Mouse (Mus musculus) left cerebral cortex, adult 8-10 months (tissue): ENCODE results near the gene Exoc3. TPM values are rescaled to one million over a fixed set of nuclear protein-coding genes. Genes with fewer than 3 reads are reported as not detected.

Source experiments
- DNase-seq, 2 experiments: peaks; one replicate each; pipeline ENCODE4 v3.0.0; 2022; ENCODE audit warnings: low spot score in 2 of 2
- total RNA-seq, 4 experiments: library from RNA; stranded (reverse); gene quantifications; 2 replicates each; pipeline ENCODE4 v1.2.4; 2022

Gene Exoc3
- total RNA-seq, result 10 to 100 TPM; 76.1 to 77.0 (median 76.6) TPM

- peak; percentile 82 to 86 for DNase-seq
These were observed at the start of gene Exoc3 for GRCm38 (mm10) chr13:74208317-74208985. TSS of gene Exoc3 (minus strand) at chr13:74208732.

DNA sequence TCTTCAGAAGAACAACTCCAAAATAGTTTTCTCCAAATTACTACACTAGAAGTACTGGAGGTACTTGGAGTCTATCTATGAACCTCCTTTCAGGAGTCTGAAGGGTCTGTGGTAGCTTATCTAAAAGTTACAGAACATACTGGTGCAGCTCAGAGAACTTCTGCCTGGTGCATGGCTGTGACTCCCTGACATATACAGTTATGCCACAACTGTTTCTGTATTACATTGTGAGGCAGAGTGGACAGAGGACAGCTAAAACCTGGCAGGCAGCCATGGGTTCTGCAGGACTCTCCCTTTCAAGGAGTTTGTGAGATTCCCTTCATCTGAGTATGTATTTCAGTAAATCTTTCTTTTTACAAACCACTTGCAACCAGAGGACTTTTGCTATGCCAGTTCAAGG, 38.0 kb upstream of the Exoc3 start:
- DNase-seq, result no peak

DNA sequence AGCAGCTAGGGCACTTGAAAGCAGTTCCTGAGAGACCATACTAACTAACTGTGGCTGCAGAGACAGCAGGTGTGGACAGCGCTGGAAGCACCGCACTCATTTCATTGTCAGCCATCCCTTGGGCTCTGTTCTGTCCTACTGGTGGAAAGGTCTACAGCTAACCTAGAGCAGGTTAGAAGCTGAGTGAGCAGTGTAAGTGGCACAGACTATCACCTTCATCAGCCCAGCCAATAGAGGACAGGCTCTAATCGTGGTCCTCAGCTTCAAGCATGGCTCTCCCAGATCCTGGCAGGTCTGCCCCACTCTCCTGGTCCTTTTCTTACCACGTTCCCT, 37.3 kb upstream of the Exoc3 start:
- no peak for DNase-seq

- DNase-seq, result peak; percentile 20 to 64
These were observed 36.8 kb upstream of the Exoc3 start for GRCm38 (mm10) chr13:74245214-74245898.

DNA sequence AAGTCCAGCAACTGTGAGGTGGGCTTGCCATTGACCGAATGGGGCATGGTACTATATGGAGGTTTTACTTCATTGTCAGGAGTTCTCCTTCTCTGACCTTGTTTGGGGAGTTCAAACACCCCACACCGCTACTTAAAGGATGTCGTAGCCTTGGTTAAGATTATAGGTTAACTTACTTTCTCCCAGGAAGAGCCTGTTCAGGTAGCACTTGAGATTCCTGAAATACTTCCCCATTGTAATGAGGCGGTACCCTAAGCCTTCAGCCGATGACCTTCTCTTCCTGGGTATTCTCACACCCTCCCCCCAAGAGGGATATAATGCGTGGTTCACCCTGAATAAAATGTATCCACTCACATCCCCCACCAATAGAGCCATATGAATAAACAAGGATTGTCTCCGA, 29.0 kb upstream of the Exoc3 start:
- no peak for DNase-seq

DNA sequence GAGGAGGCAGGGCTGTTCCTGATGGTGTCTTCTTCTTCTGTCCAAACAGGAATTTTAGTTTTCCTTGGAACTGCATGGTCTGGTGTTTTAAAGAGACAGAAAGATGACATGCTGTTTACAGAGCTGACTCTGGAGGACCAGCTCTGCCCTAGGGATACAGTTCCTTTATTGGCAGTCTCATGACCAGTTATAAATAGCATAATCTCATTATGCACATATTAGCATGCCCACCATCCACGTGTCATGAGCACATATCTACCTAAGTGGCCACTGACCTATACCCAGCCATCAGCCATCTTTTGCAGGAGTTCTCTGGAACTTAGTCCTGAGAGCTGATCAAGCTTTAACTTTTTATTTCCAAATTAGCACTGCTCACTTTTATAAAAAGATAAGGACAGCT, 12.1 kb upstream of the Exoc3 start:
- no peak for DNase-seq

GRCm38 (mm10) chr13:74218441-74218840, 9.9 kb upstream of the Exoc3 start:
- DNase-seq, result no peak

DNA sequence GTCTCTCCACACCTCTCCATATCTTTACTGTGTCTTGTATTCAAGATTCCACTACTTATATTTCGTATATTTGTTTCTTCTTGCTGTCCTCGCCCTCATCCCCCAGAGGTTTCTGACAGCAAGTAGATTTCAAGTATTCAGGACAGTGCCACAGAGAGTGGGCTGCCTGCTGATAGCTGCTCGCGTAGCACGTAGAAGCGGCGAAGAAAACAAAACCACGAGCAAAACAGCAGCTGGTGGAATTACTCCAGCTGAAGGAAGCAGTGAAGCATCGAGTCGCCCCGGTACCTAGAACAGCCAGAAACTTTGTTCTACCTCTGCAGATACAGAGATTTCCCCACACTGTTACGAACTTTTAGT, 434 bp upstream of the Exoc3 start:
- peak in 1 of 2 experiments; percentile 23 for DNase-seq

DNA sequence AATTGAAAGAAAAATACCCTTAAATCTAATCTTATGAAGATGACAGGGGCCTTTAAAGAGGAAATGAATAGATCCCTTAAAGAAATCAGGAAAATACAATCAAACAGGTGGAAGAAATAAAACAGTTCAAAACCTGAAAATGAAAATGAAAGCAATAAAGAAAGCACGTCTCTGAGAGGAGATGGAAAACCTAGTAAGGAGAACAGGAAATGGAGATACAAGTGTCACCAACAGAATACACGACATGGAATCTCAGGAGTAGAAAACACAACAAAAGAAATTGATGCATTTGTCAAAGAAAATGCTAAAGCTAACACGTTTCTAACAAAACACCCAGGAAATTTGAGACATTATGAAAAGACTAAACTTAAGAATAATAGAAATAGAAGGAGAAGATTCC, 12.1 kb downstream of the Exoc3 start:
- no peak for DNase-seq

DNA sequence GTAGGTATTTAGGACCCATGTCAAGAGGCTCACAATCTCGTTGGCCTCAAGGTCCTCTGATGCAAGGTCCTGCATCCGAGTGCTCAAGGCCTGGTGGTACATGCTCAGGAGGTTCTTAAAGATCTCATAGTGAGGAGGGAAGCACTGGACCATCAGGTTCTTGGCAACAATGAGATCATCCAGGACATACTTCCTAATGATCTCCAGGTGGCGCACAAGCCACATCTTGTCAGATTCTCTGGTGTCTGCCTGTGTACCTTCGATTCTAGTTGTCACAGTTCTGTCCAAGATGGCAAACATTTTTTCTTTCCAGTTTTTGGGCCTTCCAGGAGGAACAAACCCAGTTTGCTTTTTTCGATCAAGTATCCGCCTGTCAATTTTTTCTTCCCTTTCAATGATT, 15.9 kb downstream of the Exoc3 start:
- no peak for DNase-seq

GRCm38 (mm10) chr13:74183011-74183695, 25.4 kb downstream of the Exoc3 start:
- no peak for DNase-seq

GRCm38 (mm10) chr13:74172036-74172435, 36.5 kb downstream of the Exoc3 start:
- no peak for DNase-seq

- DNase-seq, result no peak
These were observed 38.9 kb downstream of the Exoc3 start for GRCm38 (mm10) chr13:74169446-74170164.

GRCm38 (mm10) chr13:74167492-74167891, 41.0 kb downstream of the Exoc3 start:
- no peak for DNase-seq

- DNase-seq, result no peak
These were observed 41.5 kb downstream of the Exoc3 start for GRCm38 (mm10) chr13:74167057-74167413.

GRCm38 (mm10) chr13:74166348-74167056, 42.0 kb downstream of the Exoc3 start:
- DNase-seq, result peak; percentile 23 to 28

GRCm38 (mm10) chr13:74147327-74147726, 61.2 kb downstream of the Exoc3 start:
- DNase-seq, result no peak

DNA sequence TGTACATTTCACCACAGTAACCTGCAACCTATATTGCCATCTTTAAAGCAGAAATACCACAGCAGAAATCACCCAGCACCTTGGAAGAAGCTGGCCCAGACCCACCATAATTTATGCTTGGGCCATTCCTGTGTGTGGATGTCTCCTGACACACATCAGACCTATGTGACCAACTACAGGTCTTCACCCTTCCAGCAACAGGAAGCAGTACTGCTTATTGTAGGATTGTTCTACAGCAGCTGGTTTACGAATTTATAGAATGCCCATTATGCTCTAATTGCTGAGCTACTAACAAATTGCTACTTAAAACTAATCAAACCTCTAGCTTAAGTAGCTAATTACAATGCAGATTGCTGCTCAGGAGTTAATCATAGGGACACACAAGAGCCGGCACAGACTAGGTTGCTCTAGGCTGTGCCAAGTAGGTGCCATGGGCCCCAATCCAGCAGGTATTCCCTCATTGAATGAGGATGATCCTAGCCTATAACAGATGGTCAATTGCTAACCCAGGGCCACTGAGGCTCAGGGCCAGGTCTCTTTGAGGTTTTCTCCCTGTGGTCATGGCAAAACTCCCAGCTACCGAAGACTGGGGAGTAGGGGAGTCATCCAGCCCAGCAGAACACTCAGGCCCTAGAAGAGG, 62.4 kb downstream of the Exoc3 start:
- no peak for DNase-seq

- no peak for DNase-seq
These were observed 64.2 kb downstream of the Exoc3 start for GRCm38 (mm10) chr13:74144120-74144884.

DNA sequence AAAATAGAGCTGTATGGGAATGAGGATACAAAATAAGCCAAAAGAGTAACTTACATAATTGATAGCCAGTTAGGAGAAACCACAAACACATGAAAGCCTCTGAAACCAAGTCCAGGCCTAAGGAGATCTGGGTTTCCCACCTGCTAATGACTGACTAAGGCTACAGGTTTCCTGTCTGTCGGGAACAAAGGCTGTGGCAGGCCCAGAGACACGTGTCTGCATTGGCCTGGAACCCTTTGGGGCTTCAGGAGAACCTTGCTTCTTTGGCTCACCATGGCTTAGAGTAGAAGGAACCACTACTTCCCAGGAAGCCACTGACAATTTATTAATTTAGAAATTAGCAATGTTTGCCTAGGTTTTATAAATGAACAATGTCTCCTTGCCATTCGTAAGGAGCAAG, 65.2 kb downstream of the Exoc3 start:
- no peak for DNase-seq
